Mouse (Mus musculus) cerebellum, adult 18-20 months (tissue): ENCODE results near the gene Ifna6.

ENCODE experiments used
- DNase-seq, 2 experiments: peaks; one replicate each; pipeline ENCODE4 v3.0.0; 2021

Ifna6 gene

DNA sequence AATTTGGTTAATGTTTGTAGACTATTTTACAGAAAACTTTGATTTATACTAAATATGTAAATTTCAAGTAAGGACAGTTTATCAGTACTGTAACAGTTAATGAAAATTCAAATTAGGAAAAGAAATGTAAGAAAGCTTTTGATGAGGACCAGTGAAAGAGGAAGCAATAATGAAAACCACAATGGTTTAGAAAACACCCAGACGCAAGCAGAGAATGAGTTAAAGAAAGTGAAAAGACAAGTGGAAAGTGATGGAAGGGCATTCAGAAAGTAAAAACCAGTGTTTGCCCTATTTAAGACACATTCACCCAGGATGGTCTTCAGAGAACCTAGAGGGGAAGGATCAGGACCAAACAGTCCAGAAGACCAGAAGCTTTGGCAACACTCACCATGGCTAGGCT lies 22.5 kb downstream of the Ifna6 start, which contains the start of gene Ifna1:
Gene Ifna1, plus strand, starts transcription at position 390 of the 400 bp plus-strand sequence.
- DNase-seq, result no peak

DNA sequence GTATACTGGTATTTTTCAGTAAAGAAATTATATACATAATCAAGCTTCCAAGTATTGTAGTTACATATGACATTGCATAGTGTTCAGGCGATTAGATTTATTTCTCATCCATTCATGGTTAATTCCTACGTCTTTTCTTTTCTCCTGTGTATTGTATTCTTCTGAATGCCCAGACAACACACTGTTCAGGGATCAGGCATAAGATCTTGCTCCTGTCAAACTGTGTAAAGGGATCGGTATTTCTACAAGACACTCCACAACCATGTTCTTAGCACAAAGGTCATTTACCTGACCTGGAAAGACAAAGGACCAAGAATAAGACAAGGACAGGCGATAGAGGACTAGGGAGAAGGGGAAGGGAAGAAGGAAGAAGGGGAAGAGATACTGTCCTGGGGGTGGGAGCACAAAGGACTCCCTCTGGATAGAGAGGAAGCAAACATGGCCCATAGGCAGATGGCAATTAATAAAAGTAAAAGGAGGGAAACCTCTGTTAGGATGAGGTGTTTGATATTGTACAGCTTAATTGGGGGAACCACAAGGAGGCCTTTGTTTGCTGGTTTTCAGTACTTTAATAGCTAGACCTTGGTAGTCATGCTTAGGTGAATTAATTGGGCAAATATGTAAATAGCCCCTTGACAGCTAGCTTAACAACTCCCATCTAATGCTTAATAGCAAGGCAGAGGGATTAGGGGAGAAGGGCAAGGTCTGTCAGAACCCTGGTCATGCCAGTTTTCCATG lies 24.0 kb downstream of the Ifna6 start:
- DNase-seq, result no peak

DNA sequence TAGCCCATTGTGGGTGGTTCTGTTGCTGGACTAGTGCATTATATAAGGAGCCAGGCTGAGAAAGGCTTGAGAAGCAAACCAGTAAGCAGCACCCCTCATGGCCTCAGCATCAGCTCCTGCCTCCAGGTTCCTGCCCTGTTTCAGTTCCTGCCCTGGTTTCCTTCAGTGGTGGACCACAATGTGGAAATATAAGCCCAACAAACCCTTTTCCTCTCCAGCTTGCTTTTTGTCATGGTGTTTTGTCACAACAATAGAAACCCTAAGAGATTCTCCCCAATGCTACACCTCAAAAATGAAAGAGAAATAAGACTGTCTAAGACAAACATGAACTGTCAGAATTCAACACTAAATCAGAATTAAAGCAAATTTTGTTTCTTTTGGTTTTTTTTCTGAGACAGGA lies 32.0 kb downstream of the Ifna6 start:
- no peak for DNase-seq

- no peak for DNase-seq
Observed at GRCm38 (mm10) chr4:88863309-88863708, 36.1 kb downstream of the Ifna6 start.

- no peak for DNase-seq
Observed at GRCm38 (mm10) chr4:88864599-88864998, 37.4 kb downstream of the Ifna6 start.

DNA sequence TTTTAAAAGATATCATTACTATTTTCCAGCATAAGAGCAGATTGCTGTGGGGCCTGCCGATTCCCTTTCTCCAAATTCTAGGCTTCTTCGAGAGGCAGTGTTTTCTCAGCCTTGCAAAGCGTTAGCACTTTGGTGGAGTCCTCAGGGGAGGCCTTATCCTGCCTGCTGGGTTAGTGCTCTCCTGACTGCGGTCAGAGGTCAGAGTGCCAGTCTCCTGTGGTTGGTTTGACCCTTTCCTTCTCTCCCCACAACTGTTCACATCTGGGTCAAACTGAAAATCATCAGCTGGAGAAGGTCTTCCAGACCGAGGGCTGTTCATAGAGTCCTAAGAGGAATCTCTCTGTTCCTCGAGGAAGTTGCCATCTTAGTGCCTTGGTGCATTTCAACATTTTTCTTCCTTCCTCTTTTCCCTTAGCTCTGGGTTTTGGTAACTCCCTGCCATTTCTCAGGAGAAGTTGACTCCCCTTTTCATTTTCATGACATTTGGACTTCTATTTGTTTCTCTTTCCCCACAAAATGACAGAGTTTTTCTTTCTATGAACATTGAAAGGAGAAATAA lies 37.9 kb downstream of the Ifna6 start:
- DNase-seq, result no peak

DNA sequence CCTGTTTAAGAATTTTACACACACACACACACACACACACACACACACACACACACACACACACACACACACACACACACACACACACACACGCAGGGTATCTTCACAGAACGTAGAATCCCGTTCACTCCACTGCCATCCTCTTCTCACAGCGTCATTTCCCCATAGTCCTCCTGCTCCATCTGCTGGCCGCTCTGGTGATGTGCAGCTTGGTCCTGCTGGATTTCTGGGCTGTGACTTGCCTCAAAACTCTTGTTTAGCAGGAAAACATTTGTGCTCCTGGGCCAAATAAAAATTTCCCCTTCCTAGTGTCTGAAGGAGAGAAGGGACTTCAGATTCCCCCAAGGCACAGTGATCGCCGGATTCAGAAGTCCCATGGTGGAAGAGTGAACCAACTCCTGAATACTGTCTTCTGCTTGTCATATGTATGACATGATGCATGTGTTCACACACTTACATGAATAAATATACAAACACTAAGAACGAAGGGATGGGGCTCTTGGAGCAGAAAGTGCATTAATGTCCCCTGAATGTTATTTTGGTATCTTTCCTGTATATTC lies 40.2 kb downstream of the Ifna6 start:
- peak; percentile 66 to 67 for DNase-seq

GRCm38 (mm10) chr4:88867926-88868911 lies 41.0 kb downstream of the Ifna6 start:
- DNase-seq, result peak in 1 of 2 experiments; percentile 14

GRCm38 (mm10) chr4:88872691-88873090 lies 45.5 kb downstream of the Ifna6 start:
- no peak for DNase-seq

- DNase-seq, result no peak
Observed at GRCm38 (mm10) chr4:88875435-88876095, 48.3 kb downstream of the Ifna6 start.

GRCm38 (mm10) chr4:88876520-88876919 lies 49.3 kb downstream of the Ifna6 start:
- DNase-seq, result no peak
